Mouse (Mus musculus) limb, embryonic 14.5 days (tissue): ENCODE measurements around the gene Ptpn5. TPM values are rescaled to one million over a fixed set of nuclear protein-coding genes. Genes with fewer than 3 reads are reported as not detected.

Experiments
- ATAC-seq: fragments of 200-750 bp; cut with Nextera tagmentation; 2 replicates; pipeline ENCODE4 v1.8.0; 2017; ENCODE audit warnings: low read depth, moderate number of reproducible peaks, moderate TSS enrichment; ENCODE audit not compliant: low FRiP score
- DNase-seq: peaks from one replicate; pipeline ENCODE4 v3.0.0-alpha.2; 2015; ENCODE audit warnings: low spot score
- H3K27ac ChIP-seq: fragments of 300-500 bp; sonication (generic); replicated peaks from 2 replicates; pipeline ENCODE4 v1.5.1; 2014; ENCODE audit warnings: low read depth, mild to moderate bottlenecking, low read length, moderate library complexity, mixed read lengths
- H3K27me3 ChIP-seq: fragments of 300-500 bp; sonication (generic); 2 replicates; pipeline ENCODE4 v1.6.1; 2014; ENCODE audit warnings: low read length, mixed read lengths; ENCODE audit not compliant: control insufficient read depth, insufficient read depth
- H3K36me3 ChIP-seq: fragments of 300-500 bp; sonication (generic); 2 replicates; pipeline ENCODE4 v1.6.1; 2014; ENCODE audit warnings: mild to moderate bottlenecking, low read length, moderate library complexity, mixed read lengths; ENCODE audit not compliant: control insufficient read depth, insufficient read depth
- H3K4me1 ChIP-seq: fragments of 300-500 bp; sonication (generic); 2 replicates; pipeline ENCODE4 v1.6.1; 2014; ENCODE audit warnings: antibody characterized with exemption, low read length, mixed read lengths; ENCODE audit not compliant: control insufficient read depth, insufficient read depth
- H3K4me2 ChIP-seq: fragments of 300-500 bp; sonication (generic); replicated peaks from 2 replicates; pipeline ENCODE4 v1.6.1; 2014; ENCODE audit warnings: low read depth, mild to moderate bottlenecking, low read length, moderate library complexity; ENCODE audit not compliant: severe bottlenecking
- H3K4me3 ChIP-seq: fragments of 300-500 bp; sonication (generic); replicated peaks from 2 replicates; pipeline ENCODE4 v1.5.1; 2014; ENCODE audit warnings: low read length
- H3K9ac ChIP-seq: fragments of 300-500 bp; sonication (generic); 2 replicates; pipeline ENCODE4 v1.6.1; 2014; ENCODE audit warnings: mild to moderate bottlenecking, low read depth, low read length, moderate library complexity; ENCODE audit not compliant: severe bottlenecking
- H3K9me3 ChIP-seq: fragments of 300-500 bp; sonication (generic); 2 replicates; pipeline ENCODE4 v1.6.1; 2016; ENCODE audit warnings: low read length; ENCODE audit not compliant: control insufficient read depth
- POLR2A ChIP-seq: fragments of 200-500 bp; IDR thresholded peaks from 2 replicates; pipeline ENCODE4 v1.8.0; 2012; ENCODE audit warnings: inconsistent platforms, mild to moderate bottlenecking, moderate library complexity, borderline replicate concordance; ENCODE audit not compliant: insufficient read depth, insufficient read length; ENCODE audit errors: extremely low read depth
- WGBS: fragments of 180-500 bp; shearing (Covaris S2); extraction: QIAGEN DNeasy Blood & Tissue Kit; methylation state at CpG from one replicate; pipeline ENCODE4 v1.1.7; 2014; 5-methylcytosine and 5-hydroxymethylcytosine counted together
- polyA plus RNA-seq, 2 experiments: library from polyadenylated mRNA; depleted of rRNA in 1 of 2; stranded (reverse) in 1 of 2; unstranded in 1 of 2; fragments of >200 nt; fragmentation: Nextera tagmentation in 1 of 2; extraction: Ambion mirVana in 1 of 2; gene quantifications; 2 replicates each; pipeline versions ENCODE4 v1.2.1 to v1.2.3; 2012 to 2014

Ptpn5 gene
- polyA plus RNA-seq (2012; rRNA removed), result 0.54 and 0.74 TPM in 2 replicates
- polyA plus RNA-seq (2014; fragmentation: Nextera tagmentation; extraction: Ambion mirVana), result 0.22 TPM in 1 of 2 replicates, not detected in the other

DNA sequence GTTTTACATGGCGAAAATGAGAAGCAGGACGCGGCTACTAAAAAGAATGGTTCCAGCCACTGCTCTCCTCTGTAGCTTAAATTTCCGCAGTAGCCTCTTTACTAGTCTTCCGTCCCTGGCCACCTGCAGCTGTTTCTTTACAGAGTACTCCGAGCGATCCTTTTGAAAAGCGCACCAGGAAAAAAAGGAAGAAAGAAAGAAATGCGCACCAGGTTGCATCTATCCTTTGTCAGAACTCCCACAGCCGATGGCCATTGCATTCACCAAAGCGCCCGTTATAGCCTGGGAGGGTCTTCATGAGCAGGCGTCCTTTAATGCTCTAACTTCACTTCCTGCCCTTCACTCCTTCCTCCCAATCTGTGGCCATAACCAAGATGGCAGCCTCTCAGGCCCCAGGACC is at the start of gene Ptpn5:
Gene Ptpn5, minus strand, starts transcription at position 354 of the 400 bp plus-strand sequence.
- Histone ChIP-seq H3K36me3 (no peaks in the 10 kb centered on the region), H3K4me2 (peak within 1 kb of the TSS; percentile 99), H3K9me3 (no peaks in the 10 kb centered on the region), H3K4me3 (peak within 1 kb of the TSS; percentile 56), H3K4me1 (peaks cover 6% of the 10 kb centered on the region), H3K27ac (no peak within 1 kb of the TSS), H3K9ac (peak within 1 kb of the TSS; percentile 61), H3K27me3 (peaks cover 48% of the 10 kb centered on the region)
- ATAC-seq (no peak), DNase-seq (no peak)
- TF ChIP-seq POLR2A, result no peak
- WGBS, result 5% methylated on average over 13 of the region's 13 CpGs

DNA sequence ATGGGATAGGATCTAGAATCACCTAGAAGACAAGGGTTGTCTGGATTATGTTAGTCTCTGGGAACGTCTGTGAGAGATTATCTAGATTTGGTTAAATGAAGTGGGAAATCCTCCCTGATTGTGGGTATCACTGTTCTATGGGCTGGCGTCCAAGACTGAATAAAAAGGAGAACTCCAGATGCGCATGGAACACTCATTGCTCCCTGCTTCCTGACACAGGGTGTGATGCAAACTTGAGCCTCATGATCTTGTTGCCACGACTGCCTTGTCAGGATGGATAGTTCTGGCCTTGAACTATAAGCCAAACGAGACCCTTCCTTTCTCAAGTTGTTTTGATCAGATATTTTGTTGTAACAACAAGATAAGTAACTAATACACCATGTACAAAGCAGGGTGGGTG is 37.3 kb upstream of the Ptpn5 start:
- Histone ChIP-seq H3K4me1 (no peaks in the 10 kb centered on the region), H3K9ac (no peak overlapping the region), H3K4me2 (no peak overlapping the region), H3K4me3 (no peak overlapping the region), H3K9me3 (no peaks in the 10 kb centered on the region), H3K27ac (no peak overlapping the region), H3K27me3 (no peaks in the 10 kb centered on the region), H3K36me3 (no peaks in the 10 kb centered on the region)
- 78% methylated on average over 5 of the region's 5 CpGs for WGBS
- DNase-seq, result no peak
- TF ChIP-seq POLR2A, result no peak
- no peak for ATAC-seq

DNA sequence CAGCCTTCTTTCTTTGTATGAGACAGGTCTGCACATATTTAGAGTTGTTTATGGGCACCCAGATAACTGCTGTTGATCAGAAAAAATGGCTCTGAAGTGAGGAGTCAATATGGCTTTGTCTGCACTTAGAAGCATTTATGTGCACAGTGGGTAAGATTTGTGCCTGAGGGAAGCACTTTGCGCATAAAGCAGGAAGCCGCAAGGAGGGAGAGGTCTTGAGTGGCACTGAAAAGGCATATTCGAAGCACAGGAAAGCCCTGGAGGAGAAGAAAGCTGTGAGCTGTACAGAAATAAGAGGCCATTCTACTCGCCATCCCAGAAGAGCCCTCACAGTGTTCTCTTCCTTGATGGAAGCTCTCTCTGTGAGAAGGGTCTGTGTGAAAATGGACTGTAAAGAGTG is 31.5 kb upstream of the Ptpn5 start:
- ATAC-seq (no peak), DNase-seq (no peak)
- Histone ChIP-seq H3K4me1 (no peaks in the 10 kb centered on the region), H3K9ac (no peak overlapping the region), H3K9me3 (no peaks in the 10 kb centered on the region), H3K27ac (no peak overlapping the region), H3K27me3 (no peaks in the 10 kb centered on the region), H3K4me2 (no peak overlapping the region), H3K4me3 (no peak overlapping the region), H3K36me3 (no peaks in the 10 kb centered on the region)
- TF ChIP-seq POLR2A, result no peak
- WGBS, result 70% methylated on average over 4 of the region's 4 CpGs

DNA sequence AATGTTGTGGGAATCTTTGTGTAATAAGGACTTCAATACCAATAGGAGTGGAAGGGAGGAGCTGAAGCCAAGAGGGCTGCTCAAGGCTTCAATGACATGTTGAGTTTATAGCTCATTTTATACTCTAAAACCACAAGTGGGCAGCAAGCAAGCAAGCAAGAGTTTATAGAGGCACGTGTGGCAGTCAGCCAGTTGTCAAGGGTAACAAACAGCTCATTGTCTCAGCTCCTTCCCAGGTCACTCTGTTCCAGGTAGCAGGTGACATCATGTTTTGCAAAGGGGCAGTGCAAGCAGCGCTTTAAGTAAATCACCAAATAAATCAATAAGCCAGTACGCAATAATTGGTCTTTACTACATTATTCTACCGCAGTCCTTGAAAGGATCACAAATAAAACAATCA is 29.7 kb upstream of the Ptpn5 start:
- no peak for ATAC-seq

DNA sequence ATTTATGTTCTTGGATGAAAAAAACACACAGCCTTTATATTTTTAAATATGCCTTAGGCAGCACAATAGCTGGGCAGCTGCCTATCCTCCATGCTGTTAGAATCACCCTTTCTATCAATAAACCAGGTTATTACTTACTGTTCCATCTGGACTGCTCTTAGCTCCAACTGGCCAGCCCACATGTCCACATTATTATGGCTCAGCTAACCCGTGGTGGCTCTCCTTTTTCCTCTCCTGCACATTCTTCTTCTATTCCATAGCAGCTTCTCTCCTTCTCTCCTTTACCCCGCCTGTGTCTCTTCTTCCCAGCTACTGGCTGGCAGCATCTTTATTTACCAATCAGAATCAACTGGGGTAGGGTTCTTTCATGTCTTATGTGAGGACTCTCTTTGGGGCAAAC is 25.0 kb upstream of the Ptpn5 start:
- Histone ChIP-seq H3K36me3 (no peaks in the 10 kb centered on the region), H3K4me2 (no peak overlapping the region), H3K27me3 (no peaks in the 10 kb centered on the region), H3K4me1 (no peaks in the 10 kb centered on the region), H3K27ac (no peak overlapping the region), H3K9me3 (no peaks in the 10 kb centered on the region), H3K4me3 (no peak overlapping the region), H3K9ac (no peak overlapping the region)
- DNase-seq (no peak), ATAC-seq (no peak)
- TF ChIP-seq POLR2A, result no peak
- WGBS, result 53% methylated on average over 2 of the region's 2 CpGs

More for the DNA sequence above, 29.7 kb upstream of the Ptpn5 start:
- Histone ChIP-seq H3K27ac (no peak overlapping the region), H3K9ac (no peak overlapping the region), H3K9me3 (no peaks in the 10 kb centered on the region), H3K27me3 (no peaks in the 10 kb centered on the region), H3K4me1 (no peaks in the 10 kb centered on the region), H3K4me2 (no peak overlapping the region), H3K36me3 (no peaks in the 10 kb centered on the region), H3K4me3 (no peak overlapping the region)
- no peak for DNase-seq
- 65% methylated on average over 4 of the region's 4 CpGs for WGBS
- TF ChIP-seq POLR2A, result no peak

DNA sequence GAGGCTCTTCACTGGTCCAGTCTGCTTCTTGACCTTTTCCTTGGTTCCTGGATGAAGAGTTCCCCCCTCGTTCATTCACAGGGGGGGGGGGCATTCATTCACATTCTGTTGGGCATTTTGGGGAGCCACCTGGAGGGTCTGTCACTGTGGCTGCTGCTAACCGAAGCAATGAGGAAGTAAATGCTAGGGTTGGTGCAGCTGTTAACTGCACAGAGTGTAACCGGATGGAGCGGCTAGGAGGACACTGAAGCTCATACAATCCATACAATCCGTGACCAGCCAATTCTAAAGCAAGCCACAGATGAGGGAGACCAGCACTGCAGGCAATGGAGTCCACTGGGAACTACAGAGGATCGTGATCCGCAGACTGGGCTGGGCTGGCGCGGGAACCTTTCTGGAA is 24.3 kb upstream of the Ptpn5 start:
- H3K4me1 ChIP-seq, result no peaks in the 10 kb centered on the region
- 89% methylated on average over 9 of the region's 9 CpGs for WGBS
- no peak overlapping the region for H3K4me2 ChIP-seq
- H3K9me3 ChIP-seq, result no peaks in the 10 kb centered on the region
- H3K36me3 ChIP-seq, result no peaks in the 10 kb centered on the region
- no peak overlapping the region for H3K9ac ChIP-seq
- no peak overlapping the region for H3K4me3 ChIP-seq
- DNase-seq, result no peak
- no peaks in the 10 kb centered on the region for H3K27me3 ChIP-seq
- TF ChIP-seq POLR2A, result no peak
- no peak overlapping the region for H3K27ac ChIP-seq
- no peak for ATAC-seq
